Mouse (Mus musculus) midbrain, embryonic 15.5 days (tissue): ENCODE data around the gene Fam181a. TPM values are rescaled to one million over a fixed set of nuclear protein-coding genes. Genes with fewer than 3 reads are reported as not detected.

Experiments
- ATAC-seq: fragments of 200-750 bp; cut with Nextera tagmentation; replicated peaks from 2 replicates; pipeline ENCODE4 v1.8.0; 2017; ENCODE audit warnings: moderate TSS enrichment
- H3K27ac ChIP-seq: fragments of 300-500 bp; sonication (generic); 2 replicates; pipeline ENCODE4 v1.5.1; 2015; ENCODE audit warnings: mild to moderate bottlenecking, inconsistent platforms
- H3K27me3 ChIP-seq: fragments of 300-500 bp; sonication (generic); replicated peaks from 2 replicates; pipeline ENCODE4 v1.6.1; 2015; ENCODE audit warnings: inconsistent platforms
- H3K36me3 ChIP-seq: fragments of 300-500 bp; sonication (generic); replicated peaks from 2 replicates; pipeline ENCODE4 v1.6.1; 2015; ENCODE audit warnings: inconsistent platforms
- H3K4me1 ChIP-seq: fragments of 300-500 bp; sonication (generic); 2 replicates; pipeline ENCODE4 v1.6.1; 2015; ENCODE audit warnings: inconsistent platforms
- H3K4me2 ChIP-seq: fragments of 300-500 bp; sonication (generic); 2 replicates; pipeline ENCODE4 v1.6.1; 2015; ENCODE audit warnings: inconsistent platforms, mild to moderate bottlenecking, moderate library complexity
- H3K4me3 ChIP-seq: fragments of 300-500 bp; sonication (generic); 2 replicates; pipeline ENCODE4 v1.5.1; 2015; ENCODE audit warnings: mild to moderate bottlenecking, inconsistent platforms
- H3K9ac ChIP-seq: fragments of 300-500 bp; sonication (generic); 2 replicates; pipeline ENCODE4 v1.6.1; 2015; ENCODE audit warnings: mild to moderate bottlenecking, inconsistent platforms
- H3K9me3 ChIP-seq: fragments of 300-500 bp; sonication (generic); 2 replicates; pipeline ENCODE4 v1.6.1; 2016; ENCODE audit warnings: inconsistent platforms
- WGBS: fragments of 180-500 bp; shearing (Covaris S2); methylation state at CpG from one replicate; pipeline ENCODE4 v1.1.7; 2015; ENCODE audit warnings: mixed read lengths; 5-methylcytosine and 5-hydroxymethylcytosine counted together
- polyA plus RNA-seq: library from polyadenylated mRNA; unstranded; fragments of >200 nt; fragmentation: Nextera tagmentation; extraction: Ambion mirVana; gene quantifications from 2 replicates; pipeline ENCODE4 v1.2.1, GENCODE M21; 2015

Fam181a gene
- polyA plus RNA-seq, 1 experiment from 2014 or later, result 7.7 TPM

- 88% methylated on average over 8 of the region's 8 CpGs for WGBS
- H3K4me2 ChIP-seq, result no peak overlapping the region
- no peaks in the 10 kb centered on the region for H3K9me3 ChIP-seq
- H3K27me3 ChIP-seq, result no peaks in the 10 kb centered on the region
- H3K36me3 ChIP-seq, result no peaks in the 10 kb centered on the region
- no peak overlapping the region for H3K4me3 ChIP-seq
- no peak overlapping the region for H3K27ac ChIP-seq
- H3K4me1 ChIP-seq, result no peaks in the 10 kb centered on the region
- no peak for ATAC-seq
- no peak overlapping the region for H3K9ac ChIP-seq
Measured at GRCm38 (mm10) chr12:103346945-103347344, 36.2 kb downstream of the Fam181a start.

- H3K36me3 ChIP-seq, result no peaks in the 10 kb centered on the region
- no peak for ATAC-seq
- no peaks in the 10 kb centered on the region for H3K4me1 ChIP-seq
- H3K27me3 ChIP-seq, result no peaks in the 10 kb centered on the region
- H3K4me2 ChIP-seq, result no peak overlapping the region
- no peak overlapping the region for H3K27ac ChIP-seq
- no peaks in the 10 kb centered on the region for H3K9me3 ChIP-seq
- H3K4me3 ChIP-seq, result no peak overlapping the region
- 52% methylated on average over 5 of the region's 5 CpGs for WGBS
- no peak overlapping the region for H3K9ac ChIP-seq
Measured at GRCm38 (mm10) chr12:103347406-103347805, 36.6 kb downstream of the Fam181a start.

GRCm38 (mm10) chr12:103348506-103348905, 37.7 kb downstream of the Fam181a start:
- Histone ChIP-seq H3K4me3 (no peak overlapping the region), H3K27ac (no peak overlapping the region), H3K27me3 (no peaks in the 10 kb centered on the region), H3K9ac (no peak overlapping the region), H3K36me3 (no peaks in the 10 kb centered on the region), H3K4me2 (no peak overlapping the region), H3K9me3 (no peaks in the 10 kb centered on the region), H3K4me1 (no peaks in the 10 kb centered on the region)
- 5% methylated on average over 3 of the region's 3 CpGs for WGBS
- ATAC-seq, result peak; percentile 67

- no peak for ATAC-seq
- 92% methylated on average over 6 of the region's 6 CpGs for WGBS
- no peaks in the 10 kb centered on the region for H3K9me3 ChIP-seq
Measured at GRCm38 (mm10) chr12:103352735-103353134, 42.0 kb downstream of the Fam181a start.

GRCm38 (mm10) chr12:103353538-103353937, 42.8 kb downstream of the Fam181a start:
- WGBS, result 7% methylated on average over 5 of the region's 5 CpGs
- Histone ChIP-seq H3K4me1 (no peaks in the 10 kb centered on the region), H3K4me2 (no peak overlapping the region), H3K27me3 (no peaks in the 10 kb centered on the region), H3K36me3 (no peaks in the 10 kb centered on the region), H3K9me3 (no peaks in the 10 kb centered on the region), H3K27ac (no peak overlapping the region), H3K9ac (no peak overlapping the region), H3K4me3 (no peak overlapping the region)
- peak; percentile 53; the same call in 1 of the 2 replicates for ATAC-seq

More at GRCm38 (mm10) chr12:103352735-103353134, 42.0 kb downstream of the Fam181a start:
- Histone ChIP-seq H3K9ac (no peak overlapping the region), H3K4me1 (no peaks in the 10 kb centered on the region), H3K36me3 (no peaks in the 10 kb centered on the region), H3K27ac (no peak overlapping the region), H3K4me2 (no peak overlapping the region), H3K27me3 (no peaks in the 10 kb centered on the region), H3K4me3 (no peak overlapping the region)

GRCm38 (mm10) chr12:103355746-103356414, 45.1 kb downstream of the Fam181a start, which contains the start of gene Asb2:
Asb2 (minus strand) TSS chr12:103356001.
- no peak within 1 kb of the TSS for H3K4me2 ChIP-seq
- no peak within 1 kb of the TSS for H3K27ac ChIP-seq
- no peaks in the 10 kb centered on the region for H3K36me3 ChIP-seq
- H3K4me1 ChIP-seq, result no peaks in the 10 kb centered on the region
- no peak for ATAC-seq
- H3K27me3 ChIP-seq, result no peaks in the 10 kb centered on the region
- WGBS, result 77% methylated on average over 14 of the region's 14 CpGs
- H3K4me3 ChIP-seq, result no peak within 1 kb of the TSS
- no peak within 1 kb of the TSS for H3K9ac ChIP-seq
- H3K9me3 ChIP-seq, result no peaks in the 10 kb centered on the region

- Histone ChIP-seq H3K27ac (no peak overlapping the region), H3K4me2 (no peak overlapping the region), H3K4me1 (no peaks in the 10 kb centered on the region), H3K9me3 (no peaks in the 10 kb centered on the region), H3K36me3 (no peaks in the 10 kb centered on the region), H3K4me3 (no peak overlapping the region), H3K9ac (no peak overlapping the region), H3K27me3 (no peaks in the 10 kb centered on the region)
- WGBS, result 95% methylated on average over 4 of the region's 4 CpGs
- no peak for ATAC-seq
Measured at GRCm38 (mm10) chr12:103356415-103356748, 45.6 kb downstream of the Fam181a start.

- H3K4me3 ChIP-seq, result no peak overlapping the region
- no peaks in the 10 kb centered on the region for H3K9me3 ChIP-seq
- no peak overlapping the region for H3K4me2 ChIP-seq
- ATAC-seq, result no peak
- no peaks in the 10 kb centered on the region for H3K27me3 ChIP-seq
- no peak overlapping the region for H3K9ac ChIP-seq
- H3K27ac ChIP-seq, result no peak overlapping the region
- no peaks in the 10 kb centered on the region for H3K36me3 ChIP-seq
- H3K4me1 ChIP-seq, result no peaks in the 10 kb centered on the region
- WGBS, result 72% methylated on average over 8 of the region's 8 CpGs
Measured at GRCm38 (mm10) chr12:103358216-103358615, 47.4 kb downstream of the Fam181a start.

GRCm38 (mm10) chr12:103358951-103359801, 48.4 kb downstream of the Fam181a start:
- Histone ChIP-seq H3K27ac (no peak overlapping the region), H3K36me3 (no peaks in the 10 kb centered on the region), H3K27me3 (no peaks in the 10 kb centered on the region), H3K9me3 (no peaks in the 10 kb centered on the region), H3K4me2 (no peak overlapping the region), H3K4me1 (no peaks in the 10 kb centered on the region), H3K4me3 (no peak overlapping the region), H3K9ac (no peak overlapping the region)
- 70% methylated on average over 4 of the region's 4 CpGs for WGBS
- ATAC-seq, result no peak

GRCm38 (mm10) chr12:103360812-103361211, 50.0 kb downstream of the Fam181a start:
- Histone ChIP-seq H3K9ac (no peak overlapping the region), H3K4me1 (no peaks in the 10 kb centered on the region), H3K27me3 (no peaks in the 10 kb centered on the region), H3K4me2 (no peak overlapping the region), H3K4me3 (no peak overlapping the region), H3K27ac (no peak overlapping the region), H3K36me3 (no peaks in the 10 kb centered on the region), H3K9me3 (no peaks in the 10 kb centered on the region)
- WGBS, result 81% methylated on average over 8 of the region's 8 CpGs
- no peak for ATAC-seq

- no peak overlapping the region for H3K27ac ChIP-seq
- ATAC-seq, result no peak
- no peak overlapping the region for H3K9ac ChIP-seq
- H3K9me3 ChIP-seq, result no peaks in the 10 kb centered on the region
- no peaks in the 10 kb centered on the region for H3K27me3 ChIP-seq
- H3K4me2 ChIP-seq, result no peak overlapping the region
- no peaks in the 10 kb centered on the region for H3K36me3 ChIP-seq
- H3K4me1 ChIP-seq, result no peaks in the 10 kb centered on the region
- H3K4me3 ChIP-seq, result no peak overlapping the region
- 87% methylated on average over 17 of the region's 17 CpGs for WGBS
Measured at GRCm38 (mm10) chr12:103361539-103362307, 50.9 kb downstream of the Fam181a start.

GRCm38 (mm10) chr12:103362336-103362735, 51.6 kb downstream of the Fam181a start:
- H3K9ac ChIP-seq, result no peak overlapping the region
- ATAC-seq, result no peak
- WGBS, result 82% methylated on average over 3 of the region's 3 CpGs
- H3K27ac ChIP-seq, result no peak overlapping the region
- no peak overlapping the region for H3K4me3 ChIP-seq
- H3K9me3 ChIP-seq, result no peaks in the 10 kb centered on the region
- no peaks in the 10 kb centered on the region for H3K27me3 ChIP-seq
- no peaks in the 10 kb centered on the region for H3K4me1 ChIP-seq
- H3K36me3 ChIP-seq, result no peaks in the 10 kb centered on the region
- no peak overlapping the region for H3K4me2 ChIP-seq
